Mouse (Mus musculus): ENCODE results near the gene Cyb5d1. TPM values are rescaled to one million over a fixed set of nuclear protein-coding genes. Genes with fewer than 3 reads are reported as not detected.
A peak's percentile ranks its signal among the peaks of the same experiment; 100 is the strongest.

Cyb5d1 gene
- polyA plus RNA-seq, 1 experiment from 2014 or later, result 51.7 TPM

DNA sequence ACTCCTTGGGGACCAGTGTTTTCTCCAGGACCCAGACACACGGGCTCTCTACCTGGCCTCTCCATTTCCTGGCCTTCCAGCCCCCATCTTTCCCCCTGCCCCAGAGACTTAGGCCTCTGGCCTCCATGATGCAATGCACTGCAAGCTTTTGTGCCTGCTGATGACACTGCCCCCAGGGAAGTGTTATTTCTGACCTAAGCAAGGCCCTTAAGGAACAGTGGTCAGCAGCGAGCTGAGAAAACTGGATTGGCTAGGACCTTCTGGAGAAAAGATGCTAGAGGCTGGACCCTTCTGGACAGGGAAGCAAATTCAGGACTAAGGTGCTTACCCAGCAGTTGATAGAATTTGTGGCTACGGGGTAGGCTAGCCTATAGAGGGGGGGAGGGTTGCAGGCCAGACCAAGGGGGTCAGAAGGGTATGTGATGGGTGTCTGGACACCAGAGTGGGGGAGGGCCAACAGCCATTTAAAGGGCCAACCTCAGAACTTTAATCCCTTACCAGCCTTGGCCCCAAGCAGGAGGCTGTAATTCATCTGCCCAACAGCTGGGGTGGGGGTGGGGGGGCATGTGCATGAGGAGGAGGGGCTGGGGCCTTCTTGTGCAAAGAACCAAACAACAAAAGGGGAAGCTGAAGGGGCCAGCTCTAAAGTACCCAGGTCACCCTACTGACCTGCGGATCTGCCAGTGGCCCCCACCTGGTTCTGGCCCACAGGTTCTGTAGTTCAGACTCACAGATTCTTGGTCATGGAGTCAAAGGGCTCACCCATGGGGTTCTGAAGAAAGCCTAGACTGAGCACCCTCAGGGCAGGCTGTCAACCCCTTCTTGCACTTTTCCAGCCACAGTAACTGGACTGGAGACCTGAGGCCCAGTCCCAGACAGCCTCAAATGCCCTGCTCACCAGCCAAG, 19.2 kb upstream of the Cyb5d1 start:
- WGBS, result 18% methylated on average over 4 of the region's 4 CpGs

DNA sequence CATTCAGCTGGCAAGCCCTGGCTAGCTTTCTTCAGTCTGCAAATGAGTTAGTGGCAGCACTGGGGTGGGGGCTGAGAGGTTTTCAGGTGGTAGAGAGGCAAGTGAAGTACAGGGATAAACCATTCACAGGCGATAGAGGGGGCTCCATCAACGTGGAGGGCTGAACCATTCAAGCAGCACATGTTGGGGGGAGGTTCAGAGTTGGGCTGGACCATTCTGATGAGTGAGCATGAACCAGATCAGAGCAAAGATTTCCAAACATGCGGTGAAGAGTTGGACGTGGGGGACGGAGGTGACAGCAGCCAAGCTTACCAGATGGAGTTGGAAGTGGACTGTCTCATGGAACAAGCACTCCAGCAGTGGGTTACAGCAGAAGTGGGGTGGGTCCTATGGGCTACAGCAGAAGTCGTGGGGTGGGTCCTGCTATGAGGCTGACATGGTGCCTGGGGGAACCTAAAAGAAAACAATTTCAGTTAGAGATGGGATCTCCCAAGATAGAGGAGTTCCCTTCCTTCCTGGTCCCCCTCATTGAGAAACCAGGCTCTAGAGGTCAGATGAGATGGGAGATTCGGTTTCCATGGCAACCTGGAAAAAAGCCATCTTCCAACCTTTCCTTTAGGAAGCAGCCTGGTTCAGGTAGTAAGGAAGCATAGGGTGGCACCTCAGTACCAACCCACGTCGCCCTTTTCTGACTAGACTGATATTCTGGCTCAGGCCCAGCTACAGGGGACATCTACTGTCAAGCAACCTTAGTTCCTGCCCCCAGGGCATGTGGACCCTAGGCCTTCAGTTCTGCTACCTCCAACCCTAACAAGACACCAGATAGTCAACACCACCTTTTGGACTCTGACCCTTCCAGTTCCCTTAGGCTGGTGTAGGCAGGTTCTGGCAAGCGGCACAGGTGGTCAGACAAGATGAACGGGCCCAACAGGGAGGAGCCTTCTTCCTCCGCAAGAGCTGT, 18.1 kb upstream of the Cyb5d1 start, which contains the start of gene Kdm6b:
Gene Kdm6b (minus strand): TSS at position 455 of the 961 bp plus-strand sequence.
- no peaks in the 10 kb centered on the region for H3K9me3 ChIP-seq
- 44% methylated on average over 12 of the region's 12 CpGs for WGBS
- peaks cover 92% of the 10 kb centered on the region for H3K4me1 ChIP-seq (replicated peaks)
- DNase-seq (ENCODE audit: low spot score), result peak; percentile 52
- peak within 1 kb of the TSS; percentile 82 for H3K4me3 ChIP-seq
- no peaks in the 10 kb centered on the region for H3K27me3 ChIP-seq (ENCODE audit: insufficient read depth, poor library complexity, severe bottlenecking)
- H3K27ac ChIP-seq, result peak within 1 kb of the TSS; percentile 99
- peaks cover 26% of the 10 kb centered on the region for H3K36me3 ChIP-seq

More for the DNA sequence above, 19.2 kb upstream of the Cyb5d1 start:
- Histone ChIP-seq H3K36me3 (peaks cover 26% of the 10 kb centered on the region), H3K9me3 (no peaks in the 10 kb centered on the region), H3K27me3 (ENCODE audit: insufficient read depth, poor library complexity, severe bottlenecking) (no peaks in the 10 kb centered on the region), H3K4me1 (replicated peaks) (peaks cover 93% of the 10 kb centered on the region), H3K4me3 (peak overlapping the region; percentile 82), H3K27ac (peak overlapping the region; percentile 99)
- DNase-seq (ENCODE audit: low spot score), result peak; percentile 55

GRCm38 (mm10) chr11:69412548-69412947, 17.1 kb upstream of the Cyb5d1 start:
- Histone ChIP-seq H3K9me3 (no peaks in the 10 kb centered on the region), H3K27ac (peak overlapping the region; percentile 99), H3K4me3 (peak overlapping the region; percentile 82), H3K4me1 (replicated peaks) (peaks cover 92% of the 10 kb centered on the region), H3K27me3 (ENCODE audit: insufficient read depth, poor library complexity, severe bottlenecking) (no peaks in the 10 kb centered on the region), H3K36me3 (peaks cover 35% of the 10 kb centered on the region)
- DNase-seq (ENCODE audit: low spot score), result no peak
- WGBS, result 63% methylated on average over 7 of the region's 7 CpGs

- under 1% methylated on average over 39 of the region's 39 CpGs for WGBS
- peak overlapping the region; percentile 99 for H3K27ac ChIP-seq
- DNase-seq (ENCODE audit: low spot score), result peak; percentile 66
- peak overlapping the region; percentile 82 for H3K4me3 ChIP-seq
- H3K36me3 ChIP-seq, result peaks cover 44% of the 10 kb centered on the region
- H3K9me3 ChIP-seq, result no peaks in the 10 kb centered on the region
- H3K4me1 ChIP-seq (replicated peaks), result peaks cover 86% of the 10 kb centered on the region
- no peaks in the 10 kb centered on the region for H3K27me3 ChIP-seq (ENCODE audit: insufficient read depth, poor library complexity, severe bottlenecking)
These were observed 16.2 kb upstream of the Cyb5d1 start for GRCm38 (mm10) chr11:69411538-69412203.

- Histone ChIP-seq H3K9me3 (no peaks in the 10 kb centered on the region), H3K27me3 (ENCODE audit: insufficient read depth, poor library complexity, severe bottlenecking) (no peaks in the 10 kb centered on the region), H3K36me3 (peaks cover 50% of the 10 kb centered on the region), H3K4me3 (peak overlapping the region; percentile 82), H3K4me1 (replicated peaks) (peaks cover 81% of the 10 kb centered on the region), H3K27ac (peak overlapping the region; percentile 99)
- 0% methylated on average over 26 of the region's 26 CpGs for WGBS
- peak; percentile 97 for DNase-seq (ENCODE audit: low spot score)
These were observed 15.7 kb upstream of the Cyb5d1 start for GRCm38 (mm10) chr11:69411073-69411535.

- Histone ChIP-seq H3K36me3 (peaks cover 56% of the 10 kb centered on the region), H3K4me3 (peak overlapping the region; percentile 82), H3K4me1 (replicated peaks) (peaks cover 75% of the 10 kb centered on the region), H3K9me3 (no peaks in the 10 kb centered on the region), H3K27me3 (ENCODE audit: insufficient read depth, poor library complexity, severe bottlenecking) (no peaks in the 10 kb centered on the region), H3K27ac (peak overlapping the region; percentile 99)
- no peak for DNase-seq (ENCODE audit: low spot score)
- under 1% methylated on average over 41 of the region's 41 CpGs for WGBS
These were observed 15.1 kb upstream of the Cyb5d1 start for GRCm38 (mm10) chr11:69410310-69411072.

DNA sequence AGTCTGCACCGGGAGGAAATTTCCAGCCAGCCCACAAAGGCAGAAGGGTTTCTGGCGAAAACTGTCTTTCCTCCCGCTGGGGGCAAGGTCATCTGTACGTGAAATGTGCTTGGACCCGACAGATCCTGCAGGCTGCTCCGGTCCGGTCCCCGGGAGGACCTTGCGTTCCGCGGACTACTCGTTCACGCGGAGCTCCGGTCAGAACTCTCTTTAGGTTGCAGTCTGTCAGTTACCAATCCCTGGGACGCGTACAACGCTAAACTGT, 14.5 kb upstream of the Cyb5d1 start:
- Histone ChIP-seq H3K36me3 (peaks cover 61% of the 10 kb centered on the region), H3K27ac (peak overlapping the region; percentile 99), H3K27me3 (ENCODE audit: insufficient read depth, poor library complexity, severe bottlenecking) (no peaks in the 10 kb centered on the region), H3K9me3 (no peaks in the 10 kb centered on the region), H3K4me1 (replicated peaks) (peaks cover 70% of the 10 kb centered on the region), H3K4me3 (peak overlapping the region; percentile 82)
- no peak for DNase-seq (ENCODE audit: low spot score)
- WGBS, result under 1% methylated on average over 18 of the region's 18 CpGs

DNA sequence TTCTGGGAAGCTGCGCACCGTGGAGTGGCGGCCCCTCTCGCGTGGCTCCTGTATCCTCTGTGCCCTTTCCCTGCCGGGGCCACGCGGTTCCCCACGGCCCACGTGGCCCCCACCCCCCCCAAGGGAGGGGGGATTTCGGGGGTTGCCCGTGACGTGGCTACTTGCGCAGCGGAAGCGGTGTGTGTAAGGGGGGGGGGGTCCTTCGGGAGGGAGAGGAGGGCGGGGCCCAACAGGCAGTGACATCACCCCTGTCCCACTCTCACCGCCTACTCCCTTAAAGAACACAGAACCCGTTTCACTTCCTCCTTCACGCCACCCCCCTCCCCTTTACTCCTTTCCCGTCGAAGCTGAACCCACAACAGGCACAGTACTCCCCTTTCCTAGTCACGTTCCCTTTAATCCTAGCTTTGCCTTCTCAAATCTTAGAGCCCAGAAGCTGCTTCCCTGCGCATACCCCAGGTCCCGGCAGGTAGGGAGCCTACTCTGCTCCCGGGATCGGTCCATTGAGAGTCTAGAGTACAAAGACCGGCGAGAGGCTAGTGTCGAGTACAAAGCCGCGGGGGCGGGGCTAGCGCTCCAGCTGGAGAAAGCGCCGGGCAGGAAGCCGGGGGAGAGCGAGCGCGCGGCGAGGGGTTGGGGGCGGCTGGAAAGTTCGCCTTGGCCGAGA, 14.1 kb upstream of the Cyb5d1 start:
- WGBS, result under 1% methylated on average over 46 of the region's 46 CpGs
- H3K4me1 ChIP-seq (replicated peaks), result peaks cover 66% of the 10 kb centered on the region
- peak overlapping the region; percentile 82 for H3K4me3 ChIP-seq
- peak overlapping the region; percentile 99 for H3K27ac ChIP-seq
- H3K27me3 ChIP-seq (ENCODE audit: insufficient read depth, poor library complexity, severe bottlenecking), result no peaks in the 10 kb centered on the region
- peaks cover 66% of the 10 kb centered on the region for H3K36me3 ChIP-seq
- peak; percentile 89 for DNase-seq (ENCODE audit: low spot score)
- no peaks in the 10 kb centered on the region for H3K9me3 ChIP-seq

DNA sequence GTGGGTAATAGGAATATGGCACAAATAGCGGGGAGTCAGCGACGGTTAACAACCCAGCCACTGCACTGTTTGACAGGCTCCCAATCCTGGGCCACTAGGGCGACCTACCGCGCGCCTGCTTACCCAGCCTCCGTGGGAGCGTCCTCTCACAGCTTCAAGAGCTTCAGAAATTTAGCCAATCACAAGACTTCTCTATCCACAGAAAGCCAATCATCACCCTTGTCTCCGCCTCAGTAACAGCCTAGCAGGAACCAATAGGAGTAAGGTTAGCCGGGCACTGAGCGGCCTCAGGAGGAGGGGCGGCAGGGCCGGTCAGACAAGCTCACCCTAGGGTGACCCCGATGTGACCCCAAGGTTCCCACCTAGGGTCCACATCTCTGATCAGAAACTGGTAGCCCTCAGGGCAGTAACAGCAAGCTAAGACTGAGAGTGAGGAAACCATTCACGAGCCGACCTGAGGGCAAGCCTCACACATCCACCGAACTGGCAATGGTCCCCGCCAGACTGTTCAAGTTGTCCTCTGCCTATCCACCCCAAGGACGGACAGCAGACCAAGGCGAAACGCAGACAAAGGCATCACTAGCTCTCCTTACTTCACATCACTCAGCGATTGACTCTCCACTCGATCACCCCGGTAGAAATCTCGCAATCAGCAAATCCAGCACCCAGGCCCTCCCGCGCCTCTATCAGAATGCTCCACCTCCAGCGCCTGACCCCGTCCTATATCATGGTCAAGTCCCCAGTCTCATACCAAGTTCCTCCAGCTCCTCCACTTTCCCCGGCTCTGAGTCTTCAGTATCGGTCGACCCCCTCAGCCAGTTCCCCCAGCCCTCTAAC, 13.3 kb upstream of the Cyb5d1 start:
- Histone ChIP-seq H3K27me3 (ENCODE audit: insufficient read depth, poor library complexity, severe bottlenecking) (no peaks in the 10 kb centered on the region), H3K9me3 (no peaks in the 10 kb centered on the region), H3K4me3 (peak overlapping the region; percentile 82), H3K4me1 (replicated peaks) (peaks cover 58% of the 10 kb centered on the region), H3K36me3 (peaks cover 70% of the 10 kb centered on the region), H3K27ac (peak overlapping the region; percentile 99)
- peak; percentile 86 for DNase-seq (ENCODE audit: low spot score)
- under 1% methylated on average over 33 of the region's 33 CpGs for WGBS

DNA sequence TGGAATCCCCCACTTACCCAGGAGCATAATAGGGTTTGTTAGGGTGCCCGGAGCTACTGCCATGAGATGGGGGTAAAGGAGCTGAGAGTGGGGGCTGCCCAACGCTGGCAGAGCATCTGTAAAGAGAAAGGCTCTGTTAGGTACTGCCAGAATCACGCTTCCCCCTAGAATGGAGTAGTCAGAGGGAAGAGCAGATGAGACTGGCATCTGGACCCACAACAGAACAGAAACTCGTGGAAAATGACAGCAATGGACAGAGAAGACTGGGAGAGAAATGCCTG, 12.2 kb upstream of the Cyb5d1 start:
- 88% methylated on average over 4 of the region's 4 CpGs for WGBS
- peak overlapping the region; percentile 82 for H3K4me3 ChIP-seq
- no peaks in the 10 kb centered on the region for H3K27me3 ChIP-seq (ENCODE audit: insufficient read depth, poor library complexity, severe bottlenecking)
- H3K36me3 ChIP-seq, result peaks cover 70% of the 10 kb centered on the region
- peak overlapping the region; percentile 99; the same call in 1 of the 2 replicates for H3K27ac ChIP-seq
- H3K9me3 ChIP-seq, result no peaks in the 10 kb centered on the region
- no peak for DNase-seq (ENCODE audit: low spot score)
- peaks cover 47% of the 10 kb centered on the region for H3K4me1 ChIP-seq (replicated peaks)

Data from hindbrain, embryonic 10.5 days (tissue).